Mouse (Mus musculus): ENCODE measurements around the gene Mars. TPM values are rescaled to one million over a fixed set of nuclear protein-coding genes. Genes with fewer than 3 reads are reported as not detected.

Mars gene
- polyA plus RNA-seq, 1 experiment from 2014 or later = 129 TPM

- H3K27ac ChIP-seq = no peak overlapping the region
- 0 out of 2 replicates have a peak, but pooled peaks have one; percentile 29 for ATAC-seq
- no peak overlapping the region for H3K4me3 ChIP-seq (replicated peaks)
- H3K27me3 ChIP-seq (replicated peaks) = peaks cover 25% of the 10 kb centered on the region
- no peak overlapping the region for H3K9ac ChIP-seq
- peaks cover 4% of the 10 kb centered on the region; the same call in 1 of the 2 replicates for H3K36me3 ChIP-seq
- 48% methylated on average over 31 of the region's 31 CpGs for WGBS
- peak overlapping the region; percentile 40 for H3K4me2 ChIP-seq (replicated peaks)
- no peaks in the 10 kb centered on the region for H3K4me1 ChIP-seq (replicated peaks)
- no peaks in the 10 kb centered on the region for H3K9me3 ChIP-seq
Observed at GRCm38 (mm10) chr10:127332211-127332874, 20.8 kb upstream of the Mars start.

- Histone ChIP-seq H3K4me2 (replicated peaks) (no peak overlapping the region), H3K4me1 (replicated peaks) (peaks cover 16% of the 10 kb centered on the region), H3K27ac (no peak overlapping the region), H3K9ac (no peak overlapping the region), H3K27me3 (replicated peaks) (peaks cover 39% of the 10 kb centered on the region), H3K9me3 (no peaks in the 10 kb centered on the region), H3K4me3 (replicated peaks) (no peak overlapping the region), H3K36me3 (peaks cover 4% of the 10 kb centered on the region; the same call in 1 of the 2 replicates)
- WGBS = 77% methylated on average over 7 of the region's 7 CpGs
- no peak for ATAC-seq
Observed at GRCm38 (mm10) chr10:127330212-127330611, 18.6 kb upstream of the Mars start.

GRCm38 (mm10) chr10:127327461-127328145 is 16.0 kb upstream of the Mars start:
- Histone ChIP-seq H3K27me3 (replicated peaks) (peaks cover 39% of the 10 kb centered on the region), H3K9ac (no peak overlapping the region), H3K4me2 (replicated peaks) (no peak overlapping the region), H3K27ac (no peak overlapping the region), H3K4me1 (replicated peaks) (peaks cover 17% of the 10 kb centered on the region), H3K9me3 (no peaks in the 10 kb centered on the region), H3K4me3 (replicated peaks) (no peak overlapping the region), H3K36me3 (no peaks in the 10 kb centered on the region; the same call in 1 of the 2 replicates)
- WGBS = 54% methylated on average over 18 of the region's 18 CpGs
- ATAC-seq = no peak

- peaks cover 39% of the 10 kb centered on the region for H3K27me3 ChIP-seq (replicated peaks)
- H3K36me3 ChIP-seq = no peaks in the 10 kb centered on the region; the same call in 1 of the 2 replicates
- peak overlapping the region; percentile 50 for H3K4me3 ChIP-seq (replicated peaks)
- H3K9ac ChIP-seq = peak overlapping the region; percentile 51
- no peaks in the 10 kb centered on the region for H3K9me3 ChIP-seq
- ATAC-seq = no peak
- H3K4me2 ChIP-seq (replicated peaks) = peak overlapping the region; percentile 95
- WGBS = 7% methylated on average over 29 of the region's 29 CpGs
- H3K27ac ChIP-seq = no peak overlapping the region
- H3K4me1 ChIP-seq (replicated peaks) = peaks cover 19% of the 10 kb centered on the region
Observed at GRCm38 (mm10) chr10:127326828-127327227, 15.2 kb upstream of the Mars start.

GRCm38 (mm10) chr10:127326017-127326801 is 14.6 kb upstream of the Mars start:
- WGBS = 2% methylated on average over 54 of the region's 54 CpGs
- H3K27me3 ChIP-seq (replicated peaks) = peaks cover 39% of the 10 kb centered on the region

GRCm38 (mm10) chr10:127325454-127326016 is 13.9 kb upstream of the Mars start:
- H3K36me3 ChIP-seq = no peaks in the 10 kb centered on the region; the same call in 1 of the 2 replicates
- peaks cover 19% of the 10 kb centered on the region for H3K4me1 ChIP-seq (replicated peaks)
- peaks cover 39% of the 10 kb centered on the region for H3K27me3 ChIP-seq (replicated peaks)
- H3K4me2 ChIP-seq (replicated peaks) = peak overlapping the region; percentile 95
- peak overlapping the region; percentile 50 for H3K4me3 ChIP-seq (replicated peaks)
- WGBS = 34% methylated on average over 14 of the region's 14 CpGs
- ATAC-seq = 0 out of 2 replicates have a peak, but pooled peaks have one; percentile 5
- no peak overlapping the region for H3K9ac ChIP-seq
- H3K9me3 ChIP-seq = no peaks in the 10 kb centered on the region
- no peak overlapping the region for H3K27ac ChIP-seq

More at GRCm38 (mm10) chr10:127326017-127326801, 14.6 kb upstream of the Mars start:
- H3K9me3 ChIP-seq = no peaks in the 10 kb centered on the region
- H3K4me2 ChIP-seq (replicated peaks) = peak overlapping the region; percentile 95
- peaks cover 19% of the 10 kb centered on the region for H3K4me1 ChIP-seq (replicated peaks)
- peak overlapping the region; percentile 50 for H3K4me3 ChIP-seq (replicated peaks)
- H3K9ac ChIP-seq = peak overlapping the region; percentile 51
- H3K36me3 ChIP-seq = no peaks in the 10 kb centered on the region; the same call in 1 of the 2 replicates
- H3K27ac ChIP-seq = no peak overlapping the region
- peak; percentile 37 for ATAC-seq

GRCm38 (mm10) chr10:127324495-127324894 is 12.9 kb upstream of the Mars start:
- Histone ChIP-seq H3K4me3 (replicated peaks) (no peak overlapping the region), H3K27me3 (replicated peaks) (peaks cover 33% of the 10 kb centered on the region), H3K9me3 (no peaks in the 10 kb centered on the region), H3K4me2 (replicated peaks) (no peak overlapping the region), H3K36me3 (no peaks in the 10 kb centered on the region; the same call in 1 of the 2 replicates), H3K9ac (no peak overlapping the region), H3K27ac (no peak overlapping the region), H3K4me1 (replicated peaks) (peaks cover 19% of the 10 kb centered on the region)
- ATAC-seq = peak; percentile 45; the same call in 1 of the 2 replicates
- 12% methylated on average over 7 of the region's 7 CpGs for WGBS

- no peak for ATAC-seq
- peaks cover 21% of the 10 kb centered on the region for H3K27me3 ChIP-seq (replicated peaks)
- peak overlapping the region; percentile 23; the same call in 1 of the 2 replicates for H3K9ac ChIP-seq
- no peak overlapping the region for H3K4me2 ChIP-seq (replicated peaks)
- H3K27ac ChIP-seq = no peak overlapping the region
- H3K36me3 ChIP-seq = no peaks in the 10 kb centered on the region
- WGBS = 68% methylated on average over 16 of the region's 17 CpGs
- no peaks in the 10 kb centered on the region for H3K9me3 ChIP-seq
- H3K4me1 ChIP-seq (replicated peaks) = peaks cover 19% of the 10 kb centered on the region
- H3K4me3 ChIP-seq (replicated peaks) = no peak overlapping the region
Observed at GRCm38 (mm10) chr10:127323131-127323855, 11.7 kb upstream of the Mars start.

- Histone ChIP-seq H3K4me2 (replicated peaks) (no peak overlapping the region), H3K4me1 (replicated peaks) (peaks cover 19% of the 10 kb centered on the region), H3K9me3 (no peaks in the 10 kb centered on the region), H3K27ac (no peak overlapping the region), H3K9ac (no peak overlapping the region), H3K4me3 (replicated peaks) (no peak overlapping the region), H3K36me3 (no peaks in the 10 kb centered on the region), H3K27me3 (replicated peaks) (peaks cover 17% of the 10 kb centered on the region)
- 50% methylated on average over 4 of the region's 4 CpGs for WGBS
- no peak for ATAC-seq
Observed at GRCm38 (mm10) chr10:127322669-127323068, 11.1 kb upstream of the Mars start.

GRCm38 (mm10) chr10:127322178-127322577 is 10.6 kb upstream of the Mars start:
- H3K27me3 ChIP-seq (replicated peaks) = peaks cover 14% of the 10 kb centered on the region
- no peak for ATAC-seq
- H3K36me3 ChIP-seq = no peaks in the 10 kb centered on the region
- H3K4me3 ChIP-seq (replicated peaks) = no peak overlapping the region
- no peak overlapping the region for H3K4me2 ChIP-seq (replicated peaks)
- peaks cover 19% of the 10 kb centered on the region for H3K4me1 ChIP-seq (replicated peaks)
- WGBS = 59% methylated on average over 13 of the region's 13 CpGs
- no peak overlapping the region for H3K27ac ChIP-seq
- H3K9ac ChIP-seq = no peak overlapping the region
- no peaks in the 10 kb centered on the region for H3K9me3 ChIP-seq

- 52% methylated on average over 3 of the region's 3 CpGs for WGBS
- Histone ChIP-seq H3K27me3 (replicated peaks) (peaks cover 12% of the 10 kb centered on the region), H3K4me2 (replicated peaks) (no peak within 1 kb of the TSS), H3K4me3 (replicated peaks) (no peak within 1 kb of the TSS), H3K9ac (no peak within 1 kb of the TSS), H3K36me3 (no peaks in the 10 kb centered on the region), H3K27ac (no peak within 1 kb of the TSS), H3K4me1 (replicated peaks) (peaks cover 16% of the 10 kb centered on the region), H3K9me3 (no peaks in the 10 kb centered on the region)
- no peak for ATAC-seq
Observed at GRCm38 (mm10) chr10:127321621-127322020, 10.0 kb upstream of the Mars start, which contains the start of gene Arhgap9. Arhgap9 (plus strand) TSS chr10:127321964.
